Mouse (Mus musculus) adrenal gland, adult 8-10 months (tissue): Measurements from ENCODE around the gene Slc36a3. TPM values are rescaled to one million over a fixed set of nuclear protein-coding genes. Genes with fewer than 3 reads are reported as not detected.

Experiments
- DNase-seq: peaks from one replicate; pipeline ENCODE4 v3.0.0; 2022
- total RNA-seq, 4 experiments: library from RNA; stranded (reverse); gene quantifications; 2 replicates each; pipeline ENCODE4 v1.2.4; 2022

Slc36a3 gene
- not detected for total RNA-seq

GRCm38 (mm10) chr11:55151608-55152007 lies at the start of gene Slc36a3:
TSS of gene Slc36a3 (minus strand) at chr11:55151708.
- DNase-seq: no peak

- DNase-seq: no peak
These were observed 46.4 kb upstream of the Slc36a3 start for GRCm38 (mm10) chr11:55197740-55198510.

- no peak for DNase-seq
These were observed 45.6 kb upstream of the Slc36a3 start for GRCm38 (mm10) chr11:55197086-55197485.

- no peak for DNase-seq
These were observed 38.7 kb upstream of the Slc36a3 start for GRCm38 (mm10) chr11:55190216-55190615.

- DNase-seq: no peak
These were observed 36.3 kb upstream of the Slc36a3 start for GRCm38 (mm10) chr11:55187777-55188176.

GRCm38 (mm10) chr11:55187292-55187691 lies 35.8 kb upstream of the Slc36a3 start:
- no peak for DNase-seq

GRCm38 (mm10) chr11:55184733-55185291 lies 33.3 kb upstream of the Slc36a3 start, which contains the start of gene Slc36a2:
TSS of gene Slc36a2 (minus strand) at chr11:55185077.
- no peak for DNase-seq

- no peak for DNase-seq
These were observed 32.7 kb upstream of the Slc36a3 start for GRCm38 (mm10) chr11:55184246-55184645.

GRCm38 (mm10) chr11:55183124-55183523 lies 31.6 kb upstream of the Slc36a3 start:
- DNase-seq: no peak

GRCm38 (mm10) chr11:55179856-55180255 lies 28.3 kb upstream of the Slc36a3 start:
- no peak for DNase-seq

GRCm38 (mm10) chr11:55178830-55179229 lies 27.3 kb upstream of the Slc36a3 start:
- DNase-seq: no peak

GRCm38 (mm10) chr11:55170501-55170900 lies 19.0 kb upstream of the Slc36a3 start:
- DNase-seq: peak; percentile 24

GRCm38 (mm10) chr11:55168914-55169313 lies 17.4 kb upstream of the Slc36a3 start:
- no peak for DNase-seq

GRCm38 (mm10) chr11:55168504-55168903 lies 17.0 kb upstream of the Slc36a3 start:
- DNase-seq: no peak

- no peak for DNase-seq
These were observed 14.2 kb upstream of the Slc36a3 start for GRCm38 (mm10) chr11:55165748-55166147.

GRCm38 (mm10) chr11:55164723-55165122 lies 13.2 kb upstream of the Slc36a3 start:
- DNase-seq: no peak

- no peak for DNase-seq
These were observed 11.2 kb upstream of the Slc36a3 start for GRCm38 (mm10) chr11:55162670-55163069.

- peak; percentile 70 for DNase-seq
These were observed 7.4 kb upstream of the Slc36a3 start for GRCm38 (mm10) chr11:55158785-55159359.

- no peak for DNase-seq
These were observed 3.5 kb upstream of the Slc36a3 start for GRCm38 (mm10) chr11:55155070-55155421.

GRCm38 (mm10) chr11:55154398-55155069 lies 3.0 kb upstream of the Slc36a3 start:
- DNase-seq: no peak

GRCm38 (mm10) chr11:55148461-55148860 lies 3.0 kb downstream of the Slc36a3 start:
- no peak for DNase-seq

- no peak for DNase-seq
These were observed 4.1 kb downstream of the Slc36a3 start for GRCm38 (mm10) chr11:55147423-55147822.

GRCm38 (mm10) chr11:55146855-55147254 lies 4.7 kb downstream of the Slc36a3 start:
- no peak for DNase-seq
